Mouse (Mus musculus): ENCODE results near the gene Acot11.
A peak's percentile ranks its signal among the peaks of the same experiment; 100 is the strongest.

GRCm38 (mm10) chr4:106810039-106810438, 5.2 kb upstream of the Acot11 start:
- no peak for TF ChIP-seq SIN3A (IDR thresholded peaks at IDR 0.05; ENCODE audit: low read length)
- no peak for TF ChIP-seq POLR2A (IDR thresholded peaks at IDR 0.05; ENCODE audit: low read depth, low read length)
- TF ChIP-seq NELFE (IDR thresholded peaks at IDR 0.05; ENCODE audit: low read depth, low read length) = no peak
- no peak for TF ChIP-seq ETS1 (conservative IDR thresholded peaks at IDR 0.05; ENCODE audit: low read depth, low read length)
- peak; percentile 42 for TF ChIP-seq SMC3 (IDR thresholded peaks at IDR 0.05; ENCODE audit: low read depth, low read length)

All from CH12.LX (cell line).